Mouse (Mus musculus) intestine, embryonic 16.5 days (tissue): ENCODE results near the gene Nhsl2. TPM values are rescaled to one million over a fixed set of nuclear protein-coding genes. Genes with fewer than 3 reads are reported as not detected.

Experiments
- ATAC-seq: fragments of 200-750 bp; cut with Nextera tagmentation; 2 replicates; pipeline ENCODE4 v1.8.0; 2017; ENCODE audit warnings: moderate TSS enrichment, moderate library complexity
- H3K27ac ChIP-seq: fragments of 300-500 bp; sonication (generic); 2 replicates; pipeline ENCODE4 v1.5.1; 2014; ENCODE audit warnings: mild to moderate bottlenecking, low read length
- H3K27me3 ChIP-seq: fragments of 300-500 bp; sonication (generic); replicated peaks from 2 replicates; pipeline ENCODE4 v1.6.1; 2014; ENCODE audit warnings: low read length, control low read depth, mixed read lengths; ENCODE audit not compliant: control insufficient read depth, insufficient read depth
- H3K36me3 ChIP-seq: fragments of 300-500 bp; sonication (generic); 2 replicates; pipeline ENCODE4 v1.6.1; 2014; ENCODE audit warnings: low read length, control low read depth; ENCODE audit not compliant: control insufficient read depth, insufficient read depth
- H3K4me1 ChIP-seq: fragments of 300-500 bp; sonication (generic); 2 replicates; pipeline ENCODE4 v1.6.1; 2014; ENCODE audit warnings: low read length, control low read depth, mixed read lengths; ENCODE audit not compliant: control insufficient read depth, insufficient read depth
- H3K4me2 ChIP-seq: fragments of 300-500 bp; sonication (generic); 2 replicates; pipeline ENCODE4 v1.6.1; 2014; ENCODE audit warnings: low read depth, low read length, control low read depth
- H3K4me3 ChIP-seq: fragments of 300-500 bp; sonication (generic); 2 replicates; pipeline ENCODE4 v1.5.1; 2014; ENCODE audit warnings: mild to moderate bottlenecking, low read length
- H3K9ac ChIP-seq: fragments of 300-500 bp; sonication (generic); 2 replicates; pipeline ENCODE4 v1.6.1; 2014; ENCODE audit warnings: low read depth, low read length
- H3K9me3 ChIP-seq: fragments of 300-500 bp; sonication (generic); 2 replicates; pipeline ENCODE4 v1.6.1; 2016; ENCODE audit warnings: low read length, control low read depth; ENCODE audit not compliant: control insufficient read depth
- WGBS: fragments of 180-500 bp; shearing (Covaris S2); extraction: QIAGEN DNeasy Blood & Tissue Kit; methylation state at CpG from one replicate; pipeline ENCODE4 v1.1.7; 2014; 5-methylcytosine and 5-hydroxymethylcytosine counted together
- polyA plus RNA-seq: library from polyadenylated mRNA; unstranded; fragments of >200 nt; fragmentation: Nextera tagmentation; extraction: Ambion mirVana; gene quantifications from 2 replicates; pipeline ENCODE4 v1.2.1, GENCODE M21; 2015

The Nhsl2 gene
- polyA plus RNA-seq, 1 experiment from 2014 or later, result 6.9 TPM

GRCm38 (mm10) chrX:101961848-101962247 is 112.7 kb downstream of the Nhsl2 start:
- Histone ChIP-seq H3K4me3 (no peak overlapping the region), H3K9ac (no peak overlapping the region), H3K4me2 (no peak overlapping the region), H3K4me1 (no peaks in the 10 kb centered on the region), H3K27ac (no peak overlapping the region), H3K27me3 (0 out of 2 replicates have a peak, but pooled peaks cover 8% of the 10 kb centered on the region), H3K36me3 (no peaks in the 10 kb centered on the region), H3K9me3 (no peaks in the 10 kb centered on the region)
- ATAC-seq, result no peak
- 80% methylated on average over 4 of the region's 4 CpGs for WGBS

GRCm38 (mm10) chrX:101963711-101964110 is 114.5 kb downstream of the Nhsl2 start:
- H3K9me3 ChIP-seq, result no peaks in the 10 kb centered on the region
- H3K27me3 ChIP-seq, result 0 out of 2 replicates have a peak, but pooled peaks cover 8% of the 10 kb centered on the region
- no peak overlapping the region for H3K27ac ChIP-seq
- H3K4me1 ChIP-seq, result no peaks in the 10 kb centered on the region
- no peak for ATAC-seq
- 73% methylated on average over 3 of the region's 3 CpGs for WGBS
- no peak overlapping the region for H3K4me3 ChIP-seq
- no peaks in the 10 kb centered on the region for H3K36me3 ChIP-seq
- H3K4me2 ChIP-seq, result no peak overlapping the region
- H3K9ac ChIP-seq, result no peak overlapping the region

GRCm38 (mm10) chrX:101973028-101973427 is 123.8 kb downstream of the Nhsl2 start:
- ATAC-seq, result no peak
- Histone ChIP-seq H3K9ac (no peak overlapping the region), H3K4me2 (no peak overlapping the region), H3K27me3 (no peaks in the 10 kb centered on the region), H3K9me3 (no peaks in the 10 kb centered on the region), H3K27ac (no peak overlapping the region), H3K4me3 (no peak overlapping the region), H3K4me1 (no peaks in the 10 kb centered on the region), H3K36me3 (no peaks in the 10 kb centered on the region)
- WGBS, result 65% methylated on average over 3 of the region's 3 CpGs

- no peak for ATAC-seq
- 71% methylated on average over 3 of the region's 3 CpGs for WGBS
Measured at GRCm38 (mm10) chrX:101976931-101977330, 127.7 kb downstream of the Nhsl2 start.

GRCm38 (mm10) chrX:101978861-101979260 is 129.7 kb downstream of the Nhsl2 start:
- H3K27ac ChIP-seq, result peak overlapping the region; percentile 54
- no peaks in the 10 kb centered on the region for H3K4me1 ChIP-seq
- ATAC-seq, result 0 out of 2 replicates have a peak, but pooled peaks have one; percentile 11
- H3K4me2 ChIP-seq, result no peak overlapping the region
- no peaks in the 10 kb centered on the region for H3K9me3 ChIP-seq
- no peak overlapping the region for H3K9ac ChIP-seq
- H3K4me3 ChIP-seq, result no peak overlapping the region
- peaks cover 2% of the 10 kb centered on the region for H3K27me3 ChIP-seq
- H3K36me3 ChIP-seq, result no peaks in the 10 kb centered on the region
- 19% methylated on average over 2 of the region's 2 CpGs for WGBS

More at GRCm38 (mm10) chrX:101976931-101977330, 127.7 kb downstream of the Nhsl2 start:
- Histone ChIP-seq H3K27me3 (peaks cover 2% of the 10 kb centered on the region; the same call in 1 of the 2 replicates), H3K9me3 (no peaks in the 10 kb centered on the region), H3K4me2 (no peak overlapping the region), H3K4me1 (no peaks in the 10 kb centered on the region), H3K27ac (no peak overlapping the region), H3K36me3 (no peaks in the 10 kb centered on the region), H3K9ac (no peak overlapping the region), H3K4me3 (no peak overlapping the region)

- no peak overlapping the region for H3K9ac ChIP-seq
- no peaks in the 10 kb centered on the region for H3K4me1 ChIP-seq
- H3K4me3 ChIP-seq, result no peak overlapping the region
- peaks cover 5% of the 10 kb centered on the region for H3K27me3 ChIP-seq
- 40% methylated on average over 5 of the region's 5 CpGs for WGBS
- no peak overlapping the region for H3K4me2 ChIP-seq
- ATAC-seq, result peak; percentile 78
- no peaks in the 10 kb centered on the region for H3K9me3 ChIP-seq
- H3K36me3 ChIP-seq, result no peaks in the 10 kb centered on the region
- peak overlapping the region; percentile 54; the same call in 1 of the 2 replicates for H3K27ac ChIP-seq
Measured at GRCm38 (mm10) chrX:101979267-101979666, 130.1 kb downstream of the Nhsl2 start.

- Histone ChIP-seq H3K9ac (no peak overlapping the region), H3K36me3 (no peaks in the 10 kb centered on the region), H3K27me3 (peaks cover 5% of the 10 kb centered on the region), H3K4me1 (no peaks in the 10 kb centered on the region), H3K27ac (no peak overlapping the region), H3K4me2 (no peak overlapping the region), H3K9me3 (no peaks in the 10 kb centered on the region), H3K4me3 (no peak overlapping the region)
- no peak for ATAC-seq
- WGBS, result 85% methylated on average over 2 of the region's 2 CpGs
Measured at GRCm38 (mm10) chrX:101980586-101980985, 131.4 kb downstream of the Nhsl2 start.

GRCm38 (mm10) chrX:101981450-101981849 is 132.3 kb downstream of the Nhsl2 start:
- Histone ChIP-seq H3K4me1 (no peaks in the 10 kb centered on the region), H3K4me3 (no peak overlapping the region), H3K4me2 (no peak overlapping the region), H3K9ac (no peak overlapping the region), H3K27ac (no peak overlapping the region), H3K27me3 (peaks cover 5% of the 10 kb centered on the region), H3K9me3 (no peaks in the 10 kb centered on the region), H3K36me3 (no peaks in the 10 kb centered on the region)
- no peak for ATAC-seq
- 45% methylated on average over 2 of the region's 2 CpGs for WGBS

- 63% methylated on average over 6 of the region's 6 CpGs for WGBS
- no peak for ATAC-seq
Measured at GRCm38 (mm10) chrX:101983638-101984037, 134.5 kb downstream of the Nhsl2 start.

More at GRCm38 (mm10) chrX:101983638-101984037, 134.5 kb downstream of the Nhsl2 start:
- Histone ChIP-seq H3K4me2 (no peak overlapping the region), H3K4me3 (no peak overlapping the region), H3K9ac (no peak overlapping the region), H3K27ac (no peak overlapping the region), H3K9me3 (no peaks in the 10 kb centered on the region), H3K27me3 (peaks cover 3% of the 10 kb centered on the region), H3K4me1 (no peaks in the 10 kb centered on the region), H3K36me3 (no peaks in the 10 kb centered on the region)
